Mouse (Mus musculus) liver, embryonic 13.5 days (tissue): ENCODE measurements around the gene Rcbtb2. TPM values are rescaled to one million over a fixed set of nuclear protein-coding genes. Genes with fewer than 3 reads are reported as not detected.

Experiments used
- ATAC-seq: fragments of 200-750 bp; cut with Nextera tagmentation; 2 replicates; pipeline ENCODE4 v1.8.0; 2017; ENCODE audit warnings: low read depth, mild to moderate bottlenecking, moderate number of reproducible peaks, moderate library complexity
- DNase-seq: peaks from one replicate; pipeline ENCODE4 v3.0.0; 2022
- H3K27ac ChIP-seq: fragments of 300-500 bp; sonication (generic); 2 replicates; pipeline ENCODE4 v1.5.1; 2015; ENCODE audit warnings: moderate library complexity, mild to moderate bottlenecking, inconsistent platforms
- H3K27me3 ChIP-seq: fragments of 300-500 bp; sonication (generic); 2 replicates; pipeline ENCODE4 v1.6.1; 2015; ENCODE audit warnings: mild to moderate bottlenecking, inconsistent platforms
- H3K36me3 ChIP-seq: fragments of 300-500 bp; sonication (generic); 2 replicates; pipeline ENCODE4 v1.6.1; 2015; ENCODE audit warnings: mild to moderate bottlenecking, inconsistent platforms
- H3K4me1 ChIP-seq: fragments of 300-500 bp; sonication (generic); replicated peaks from 2 replicates; pipeline ENCODE4 v1.6.1; 2015; ENCODE audit warnings: inconsistent platforms
- H3K4me2 ChIP-seq: fragments of 300-500 bp; sonication (generic); 2 replicates; pipeline ENCODE4 v1.6.1; 2015; ENCODE audit warnings: inconsistent platforms, mild to moderate bottlenecking, moderate library complexity
- H3K4me3 ChIP-seq: fragments of 300-500 bp; sonication (generic); replicated peaks from 2 replicates; pipeline ENCODE4 v1.5.1; 2015; ENCODE audit warnings: mild to moderate bottlenecking, inconsistent platforms
- H3K9ac ChIP-seq: fragments of 300-500 bp; sonication (generic); 2 replicates; pipeline ENCODE4 v1.6.1; 2015; ENCODE audit warnings: mild to moderate bottlenecking, inconsistent platforms
- H3K9me3 ChIP-seq: fragments of 300-500 bp; sonication (generic); replicated peaks from 2 replicates; pipeline ENCODE4 v1.6.1; 2016; ENCODE audit warnings: inconsistent platforms
- WGBS: fragments of 180-500 bp; shearing (Covaris S2); methylation state at CpG from one replicate; pipeline ENCODE4 v1.1.7; 2015; ENCODE audit not compliant: insufficient replicate concordance; 5-methylcytosine and 5-hydroxymethylcytosine counted together
- polyA plus RNA-seq: library from polyadenylated mRNA; unstranded; fragments of >200 nt; fragmentation: Nextera tagmentation; extraction: Ambion mirVana; gene quantifications from 2 replicates; pipeline ENCODE4 v1.2.1, GENCODE M21; 2015

The Rcbtb2 gene
- polyA plus RNA-seq, 1 experiment from 2014 or later, result 20.2 TPM

DNA sequence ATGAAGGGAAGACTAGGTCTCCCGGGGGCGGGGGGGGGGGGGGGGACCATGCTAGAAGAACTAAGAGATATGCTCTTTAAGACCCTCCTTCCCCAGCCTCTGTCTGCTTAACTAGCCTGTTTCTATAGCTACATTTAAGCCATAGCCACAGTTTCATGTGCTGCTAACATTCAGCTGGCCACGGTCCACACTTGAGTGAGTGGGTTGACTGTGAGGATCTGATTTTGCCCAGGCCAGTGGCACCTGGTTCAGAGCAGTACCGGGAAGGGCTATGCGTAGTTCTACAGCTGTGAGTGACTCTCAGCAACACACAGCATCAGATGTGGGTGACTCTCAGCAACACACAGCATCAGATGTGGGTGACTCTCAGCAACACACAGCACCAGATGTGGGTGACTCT lies 38.5 kb downstream of the Rcbtb2 start:
- no peak overlapping the region for H3K4me2 ChIP-seq
- WGBS, result 79% methylated on average over 5 of the region's 5 CpGs
- no peaks in the 10 kb centered on the region for H3K9me3 ChIP-seq
- H3K4me1 ChIP-seq, result no peaks in the 10 kb centered on the region
- ATAC-seq (no peak), DNase-seq (no peak)
- no peak overlapping the region for H3K4me3 ChIP-seq
- H3K9ac ChIP-seq, result no peak overlapping the region
- H3K27me3 ChIP-seq, result no peaks in the 10 kb centered on the region
- peaks cover 20% of the 10 kb centered on the region for H3K36me3 ChIP-seq
- H3K27ac ChIP-seq, result no peak overlapping the region

DNA sequence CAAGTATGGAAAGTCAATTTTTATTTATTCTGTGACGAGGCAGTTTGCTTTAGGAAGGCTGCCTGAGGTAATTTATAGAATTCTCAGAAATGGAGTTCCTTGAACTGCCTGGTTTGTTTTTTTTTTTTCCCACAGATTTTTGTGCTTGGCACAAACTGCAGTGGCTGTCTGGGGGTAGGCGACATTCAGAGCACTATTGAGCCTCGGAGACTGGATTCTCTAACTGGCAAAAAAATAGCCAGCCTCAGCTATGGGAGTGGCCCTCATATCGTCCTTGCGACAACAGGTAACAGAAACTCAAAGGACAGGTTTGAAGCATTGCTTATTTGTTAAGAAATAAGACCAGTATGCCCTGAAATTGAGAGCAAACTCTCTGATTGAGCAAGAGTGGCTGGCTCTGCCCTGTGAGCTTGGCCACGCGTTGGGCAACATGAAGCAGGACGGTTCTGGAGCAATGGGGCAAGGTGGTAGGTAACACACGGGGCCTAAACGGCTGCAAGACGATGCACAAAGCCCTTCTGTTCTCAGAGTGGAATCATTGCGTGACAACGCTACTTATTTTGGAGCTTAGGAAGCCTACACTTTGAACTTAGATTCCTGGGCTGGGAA lies 39.5 kb downstream of the Rcbtb2 start:
- DNase-seq (no peak), ATAC-seq (no peak)
- Histone ChIP-seq H3K4me1 (no peaks in the 10 kb centered on the region), H3K27ac (no peak overlapping the region), H3K4me2 (no peak overlapping the region), H3K9me3 (no peaks in the 10 kb centered on the region), H3K36me3 (peaks cover 23% of the 10 kb centered on the region), H3K4me3 (no peak overlapping the region), H3K9ac (no peak overlapping the region), H3K27me3 (no peaks in the 10 kb centered on the region)
- 74% methylated on average over 13 of the region's 13 CpGs for WGBS

DNA sequence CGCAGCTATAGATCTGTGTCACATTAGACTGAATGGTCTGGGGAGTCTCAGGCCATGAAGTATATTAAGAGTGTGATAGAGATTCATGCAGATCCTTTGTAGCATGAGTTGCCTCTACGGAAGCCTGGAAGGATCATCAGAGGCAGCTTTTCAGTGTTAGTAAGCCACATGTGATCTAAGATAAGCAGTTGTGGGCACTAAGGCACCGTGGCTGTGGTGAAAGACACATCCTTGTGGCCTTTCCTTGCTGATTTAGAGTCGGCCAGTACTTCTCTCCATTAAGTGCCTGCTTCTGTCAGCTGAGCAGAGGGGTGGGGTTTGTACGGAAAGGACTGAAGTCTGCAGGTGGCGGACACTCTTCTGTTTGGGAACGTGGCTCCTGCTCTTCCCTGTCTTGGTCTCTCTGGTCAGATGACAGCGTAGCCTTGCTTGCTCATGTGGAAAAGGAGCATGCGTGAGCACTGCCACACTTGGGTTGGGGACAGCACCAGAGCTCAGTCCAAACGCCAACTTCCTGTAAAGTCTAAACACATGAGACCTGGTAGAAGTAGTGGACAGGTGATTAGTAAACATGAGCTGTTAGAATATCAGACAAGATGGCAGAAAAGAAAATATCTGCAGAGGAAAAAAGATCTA lies 40.6 kb downstream of the Rcbtb2 start:
- Histone ChIP-seq H3K4me1 (no peaks in the 10 kb centered on the region), H3K27me3 (no peaks in the 10 kb centered on the region), H3K9ac (no peak overlapping the region), H3K27ac (no peak overlapping the region), H3K4me2 (no peak overlapping the region), H3K36me3 (peaks cover 23% of the 10 kb centered on the region), H3K4me3 (no peak overlapping the region), H3K9me3 (no peaks in the 10 kb centered on the region)
- DNase-seq (no peak), ATAC-seq (no peak)
- WGBS, result 54% methylated on average over 10 of the region's 10 CpGs

DNA sequence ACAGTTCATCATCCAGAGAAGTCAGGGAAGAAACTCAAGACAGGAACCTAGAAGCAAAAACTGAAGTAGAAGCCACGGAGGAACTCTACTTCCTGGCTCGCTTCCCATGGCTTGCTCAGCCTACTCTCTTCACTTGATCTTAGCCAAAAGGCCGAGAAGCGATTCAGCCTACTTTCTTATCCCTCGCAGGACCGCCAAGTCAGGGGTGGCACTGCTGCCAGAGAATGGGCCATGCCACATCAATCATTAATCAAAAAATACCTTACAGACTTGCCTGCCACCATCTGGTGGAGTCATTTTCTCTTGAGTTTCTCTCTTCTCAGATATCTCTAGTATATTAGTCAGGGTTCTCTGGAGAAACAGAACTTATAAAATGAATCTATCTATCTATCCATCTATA lies 42.3 kb downstream of the Rcbtb2 start:
- H3K4me1 ChIP-seq, result 0 out of 2 replicates have a peak, but pooled peaks cover 7% of the 10 kb centered on the region
- H3K9ac ChIP-seq, result no peak overlapping the region
- no peak overlapping the region for H3K4me2 ChIP-seq
- H3K9me3 ChIP-seq, result no peaks in the 10 kb centered on the region
- ATAC-seq (no peak), DNase-seq (no peak)
- no peaks in the 10 kb centered on the region for H3K27me3 ChIP-seq
- H3K27ac ChIP-seq, result no peak overlapping the region
- no peak overlapping the region for H3K4me3 ChIP-seq
- H3K36me3 ChIP-seq, result peaks cover 25% of the 10 kb centered on the region
- 73% methylated on average over 6 of the region's 6 CpGs for WGBS

DNA sequence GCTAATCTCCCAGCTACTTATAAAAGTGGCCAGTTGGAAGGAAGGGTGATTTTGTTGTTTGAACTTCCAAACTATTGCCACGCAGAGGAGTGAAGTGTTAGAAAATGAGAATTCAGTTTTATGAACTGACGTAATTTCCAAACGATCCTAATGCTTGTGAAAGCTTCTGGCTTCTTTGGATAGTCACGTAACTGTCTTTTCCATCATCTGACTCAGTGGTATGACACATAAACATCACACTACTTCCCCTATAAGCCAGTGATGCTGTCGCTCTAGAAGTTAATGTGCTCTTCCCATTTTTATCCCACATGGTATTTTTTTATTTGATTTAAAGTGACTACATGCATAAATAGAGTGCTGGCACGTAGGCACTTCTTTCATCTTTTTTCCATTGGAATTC lies 45.8 kb downstream of the Rcbtb2 start:
- H3K4me3 ChIP-seq, result no peak overlapping the region
- H3K9me3 ChIP-seq, result no peaks in the 10 kb centered on the region
- H3K27ac ChIP-seq, result no peak overlapping the region
- no peaks in the 10 kb centered on the region for H3K27me3 ChIP-seq
- DNase-seq, result no peak
- peaks cover 17% of the 10 kb centered on the region for H3K36me3 ChIP-seq
- H3K4me2 ChIP-seq, result no peak overlapping the region
- ATAC-seq, result no peak
- WGBS, result 74% methylated on average over 6 of the region's 6 CpGs
- H3K9ac ChIP-seq, result no peak overlapping the region
- H3K4me1 ChIP-seq, result 0 out of 2 replicates have a peak, but pooled peaks cover 7% of the 10 kb centered on the region

DNA sequence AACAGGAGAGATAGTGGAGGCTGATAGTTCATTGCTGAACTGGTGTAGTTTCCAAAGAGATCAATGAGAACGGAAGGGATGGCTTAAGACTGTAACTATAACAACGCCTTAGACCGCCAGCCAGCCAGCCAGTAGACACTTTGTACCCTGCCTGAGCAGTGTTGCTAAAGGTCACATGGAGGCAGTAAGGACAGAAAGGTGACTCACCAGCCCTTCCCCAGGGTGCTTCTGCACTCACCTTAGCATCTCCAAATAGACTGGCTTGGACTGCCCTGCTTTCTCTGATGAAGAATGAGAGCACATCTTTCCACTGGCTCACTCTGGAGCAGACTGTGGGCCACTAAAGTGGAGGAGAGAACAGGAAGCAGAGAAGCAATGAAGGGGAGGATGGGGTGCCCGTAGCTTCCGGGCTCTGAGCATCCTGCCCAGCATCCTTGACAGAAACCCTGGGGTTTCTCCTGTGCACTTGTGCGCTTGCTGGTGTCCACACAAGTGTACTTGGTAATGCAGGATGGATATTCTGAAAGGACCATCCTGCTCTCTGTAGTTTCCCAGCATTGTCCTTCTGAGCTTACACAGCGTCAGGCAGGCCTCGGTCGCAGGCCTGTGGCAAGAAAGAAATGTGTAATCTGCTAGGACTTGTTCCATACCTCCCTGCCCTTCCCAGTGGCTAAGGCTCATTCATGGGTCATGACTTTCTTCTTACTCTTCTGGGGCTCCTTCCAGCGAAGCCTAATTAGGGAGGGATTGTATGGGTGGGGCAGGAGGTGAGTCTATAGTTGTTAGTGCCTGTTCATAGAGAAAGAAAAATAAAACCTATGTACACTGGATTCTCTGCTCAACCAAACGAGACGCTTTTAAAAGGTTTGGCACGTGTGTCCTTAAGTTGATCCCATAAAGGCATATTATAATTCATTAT lies 47.3 kb downstream of the Rcbtb2 start:
- H3K9ac ChIP-seq, result no peak overlapping the region
- H3K4me3 ChIP-seq, result no peak overlapping the region
- no peaks in the 10 kb centered on the region for H3K27me3 ChIP-seq
- no peaks in the 10 kb centered on the region for H3K9me3 ChIP-seq
- no peak for ATAC-seq
- WGBS, result 72% methylated on average over 13 of the region's 13 CpGs
- peaks cover 17% of the 10 kb centered on the region for H3K4me1 ChIP-seq
- H3K4me2 ChIP-seq, result no peak overlapping the region
- H3K27ac ChIP-seq, result no peak overlapping the region
- no peak for DNase-seq
- peaks cover 8% of the 10 kb centered on the region for H3K36me3 ChIP-seq

DNA sequence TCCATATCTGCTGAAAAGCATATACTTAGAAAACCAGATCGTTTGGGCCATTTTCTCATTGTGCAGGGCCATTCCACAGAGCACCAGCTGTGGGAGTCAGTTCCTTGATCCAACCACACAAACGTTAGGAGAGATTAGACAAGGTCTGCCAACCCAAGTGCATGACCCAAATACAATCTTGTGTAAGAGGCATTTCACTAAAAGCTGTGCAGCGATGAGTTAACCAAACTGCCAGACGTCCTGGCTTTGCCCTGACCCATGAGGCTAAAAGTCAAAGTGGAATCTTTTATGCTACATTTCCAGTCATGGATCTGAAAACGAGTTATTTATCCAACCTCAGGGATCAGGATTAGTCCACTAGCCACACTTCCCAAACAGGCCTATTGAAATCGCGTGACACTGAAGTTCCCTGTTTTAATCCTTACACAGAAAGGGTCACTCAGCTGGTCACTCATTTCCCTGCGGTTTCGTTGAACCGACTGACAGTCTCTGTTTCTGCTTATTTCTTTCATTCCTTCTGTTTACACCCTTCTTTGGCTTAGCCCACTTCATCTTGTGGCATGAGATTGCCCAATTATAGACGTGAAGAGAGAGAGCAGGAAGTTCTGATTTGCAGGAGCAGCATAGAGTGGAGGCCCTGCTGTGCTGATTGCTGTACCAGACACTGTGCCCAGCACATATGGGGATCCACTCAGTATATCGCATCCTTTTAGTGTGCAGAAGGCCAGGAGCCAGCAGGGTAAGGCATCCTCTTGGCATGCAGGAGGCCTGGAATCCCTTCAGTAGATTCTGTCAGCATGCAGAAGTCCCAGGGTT lies 49.6 kb downstream of the Rcbtb2 start:
- H3K4me3 ChIP-seq, result no peak overlapping the region
- no peak overlapping the region for H3K9ac ChIP-seq
- no peak overlapping the region for H3K27ac ChIP-seq
- no peaks in the 10 kb centered on the region for H3K9me3 ChIP-seq
- WGBS, result 61% methylated on average over 12 of the region's 12 CpGs
- H3K4me1 ChIP-seq, result peaks cover 29% of the 10 kb centered on the region
- ATAC-seq (no peak), DNase-seq (no peak)
- no peaks in the 10 kb centered on the region for H3K27me3 ChIP-seq
- H3K36me3 ChIP-seq, result peaks cover 10% of the 10 kb centered on the region
- no peak overlapping the region for H3K4me2 ChIP-seq

DNA sequence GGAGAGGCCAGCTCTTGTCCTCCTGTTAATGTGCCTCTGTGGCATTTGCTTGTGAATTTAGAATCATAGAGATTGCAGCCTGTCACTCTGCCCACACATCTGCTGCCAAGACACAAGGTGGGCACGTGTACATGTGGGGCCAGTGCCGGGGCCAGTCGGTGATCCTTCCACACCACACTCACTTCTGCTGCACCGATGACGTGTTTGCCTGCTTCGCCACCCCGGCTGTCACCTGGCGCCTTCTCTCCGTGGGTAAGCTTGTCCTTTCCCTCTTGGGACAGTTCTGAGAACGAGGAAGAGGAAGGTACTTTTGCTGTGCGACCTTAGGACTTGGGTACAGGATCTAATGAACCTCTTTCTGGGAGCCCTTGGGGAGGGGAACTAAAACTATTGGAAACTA lies 50.8 kb downstream of the Rcbtb2 start:
- Histone ChIP-seq H3K4me2 (no peak overlapping the region), H3K9ac (no peak overlapping the region), H3K4me1 (peaks cover 40% of the 10 kb centered on the region), H3K9me3 (no peaks in the 10 kb centered on the region), H3K4me3 (no peak overlapping the region), H3K27me3 (no peaks in the 10 kb centered on the region), H3K27ac (no peak overlapping the region), H3K36me3 (peaks cover 15% of the 10 kb centered on the region)
- WGBS, result 76% methylated on average over 11 of the region's 11 CpGs
- no peak for DNase-seq
- no peak for ATAC-seq

DNA sequence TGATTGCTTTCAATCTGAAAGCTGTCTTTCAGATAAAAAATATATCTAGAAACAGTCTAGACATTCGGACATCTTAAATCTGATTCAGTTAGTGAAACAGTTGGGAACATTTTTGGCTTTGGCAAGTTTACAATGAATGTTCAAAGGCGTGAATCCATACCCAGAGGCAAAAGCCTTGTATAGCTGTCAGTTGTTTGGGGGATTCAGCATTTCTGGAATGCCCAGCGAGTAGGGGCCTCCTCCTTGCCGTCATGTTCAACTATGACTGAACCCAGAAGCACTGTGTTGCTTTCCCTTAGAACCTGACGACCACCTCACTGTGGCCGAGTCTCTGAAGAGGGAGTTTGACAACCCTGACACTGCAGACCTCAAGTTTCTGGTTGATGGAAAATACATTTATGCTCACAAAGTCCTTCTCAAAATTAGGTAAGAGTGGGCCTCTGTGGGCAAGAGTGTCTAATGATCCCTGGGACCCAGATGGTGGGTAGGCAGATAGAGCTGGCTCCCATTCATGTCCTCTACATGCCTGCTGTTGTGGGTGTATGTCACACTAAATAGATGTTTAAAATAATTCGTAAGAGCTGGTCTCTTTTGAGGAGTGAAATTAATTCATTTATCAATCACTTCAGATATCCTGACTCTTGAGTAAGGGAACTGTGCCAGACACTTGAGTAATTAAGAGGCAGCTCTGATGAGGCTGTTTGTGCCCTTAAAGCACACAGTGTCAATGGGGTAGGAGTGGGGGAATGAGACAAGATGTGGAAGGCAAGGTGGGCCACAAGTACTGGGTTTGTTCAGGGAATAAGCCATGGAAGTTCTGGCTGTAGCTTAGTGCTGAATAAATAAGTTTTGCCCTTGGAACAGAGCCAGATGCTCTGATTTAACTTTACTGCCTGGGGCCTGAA lies 51.5 kb downstream of the Rcbtb2 start:
- H3K36me3 ChIP-seq, result peaks cover 15% of the 10 kb centered on the region
- WGBS, result 66% methylated on average over 7 of the region's 7 CpGs
- ATAC-seq (no peak), DNase-seq (no peak)
- no peaks in the 10 kb centered on the region for H3K27me3 ChIP-seq
- H3K9ac ChIP-seq, result no peak overlapping the region
- H3K4me3 ChIP-seq, result no peak overlapping the region
- H3K4me2 ChIP-seq, result no peak overlapping the region
- H3K9me3 ChIP-seq, result no peaks in the 10 kb centered on the region
- H3K27ac ChIP-seq, result no peak overlapping the region
- peaks cover 47% of the 10 kb centered on the region for H3K4me1 ChIP-seq

DNA sequence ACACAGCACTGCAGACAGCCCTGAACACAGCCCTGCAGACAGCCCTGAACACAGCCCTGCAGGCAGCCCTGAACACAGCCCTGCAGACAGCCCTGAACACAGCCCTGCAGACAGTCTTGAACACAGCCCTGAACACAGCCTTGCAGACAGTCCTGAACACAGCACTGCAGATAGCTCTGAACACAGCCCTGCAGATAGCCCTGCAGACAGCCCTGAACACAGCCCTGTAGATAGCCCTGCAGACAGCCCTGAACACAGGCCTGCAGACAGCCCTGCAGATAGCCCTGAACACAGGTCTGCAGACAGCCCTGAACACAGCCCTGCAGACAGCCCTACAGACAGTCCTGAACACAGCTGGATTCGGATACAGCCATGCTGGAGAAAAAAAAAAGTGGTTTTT lies 52.2 kb downstream of the Rcbtb2 start:
- ATAC-seq, result no peak; the same call in 1 of the 2 replicates
- WGBS, result 53% methylated on average over 1 of the region's 1 CpGs
- H3K4me1 ChIP-seq, result peaks cover 48% of the 10 kb centered on the region
- no peaks in the 10 kb centered on the region for H3K27me3 ChIP-seq
- H3K4me3 ChIP-seq, result no peak overlapping the region
- H3K4me2 ChIP-seq, result no peak overlapping the region
- H3K9ac ChIP-seq, result no peak overlapping the region
- no peaks in the 10 kb centered on the region for H3K9me3 ChIP-seq
- H3K27ac ChIP-seq, result no peak overlapping the region
- H3K36me3 ChIP-seq, result peaks cover 13% of the 10 kb centered on the region
- no peak for DNase-seq
